Mouse (Mus musculus) heart, postnatal 0 days (tissue): ENCODE measurements around the gene Tm9sf2. TPM values are rescaled to one million over a fixed set of nuclear protein-coding genes. Genes with fewer than 3 reads are reported as not detected.

Source experiments
- ATAC-seq: fragments of 200-750 bp; cut with Nextera tagmentation; 2 replicates; pipeline ENCODE4 v1.8.0; 2017; ENCODE audit warnings: low read depth, moderate number of reproducible peaks, moderate library complexity; ENCODE audit not compliant: insufficient read depth
- DNase-seq: peaks from one replicate; pipeline ENCODE4 v3.0.0-alpha.2; 2016; ENCODE audit warnings: low spot score
- H3K27ac ChIP-seq: fragments of 300-500 bp; sonication (generic); 2 replicates; pipeline ENCODE4 v1.5.1; 2014; ENCODE audit warnings: low read depth, mild to moderate bottlenecking
- H3K27me3 ChIP-seq: fragments of 300-500 bp; sonication (generic); 2 replicates; pipeline ENCODE4 v1.6.1; 2014; ENCODE audit warnings: low read length, mixed read lengths; ENCODE audit not compliant: control insufficient read depth, insufficient read depth
- H3K36me3 ChIP-seq: fragments of 300-500 bp; sonication (generic); replicated peaks from 2 replicates; pipeline ENCODE4 v1.6.1; 2014; ENCODE audit warnings: low read length, mixed read lengths; ENCODE audit not compliant: control insufficient read depth, insufficient read depth
- H3K4me1 ChIP-seq: fragments of 300-500 bp; sonication (generic); 2 replicates; pipeline ENCODE4 v1.6.1; 2014; ENCODE audit warnings: antibody characterized with exemption; ENCODE audit not compliant: control insufficient read depth, insufficient read depth
- H3K4me2 ChIP-seq: fragments of 300-500 bp; sonication (generic); 2 replicates; pipeline ENCODE4 v1.6.1; 2014; ENCODE audit warnings: low read depth, mild to moderate bottlenecking, low read length, moderate library complexity
- H3K4me3 ChIP-seq: fragments of 300-500 bp; sonication (generic); 2 replicates; pipeline ENCODE4 v1.5.1; 2014; ENCODE audit warnings: low read depth, low read length
- H3K9ac ChIP-seq: fragments of 300-500 bp; sonication (generic); replicated peaks from 2 replicates; pipeline ENCODE4 v1.6.1; 2014; ENCODE audit warnings: low read depth, low read length, mixed read lengths
- H3K9me3 ChIP-seq: fragments of 300-500 bp; sonication (generic); replicated peaks from 2 replicates; pipeline ENCODE4 v1.6.1; 2016; ENCODE audit warnings: low read length; ENCODE audit not compliant: control insufficient read depth
- CTCF ChIP-seq: IDR thresholded peaks from 2 replicates; pipeline ENCODE4 v1.5.1; 2016; ENCODE audit warnings: antibody characterized with exemption, control low read depth, low read depth
- EP300 ChIP-seq: IDR thresholded peaks from 2 replicates; pipeline ENCODE4 v1.6.1; 2016; ENCODE audit warnings: antibody characterized with exemption, low read depth
- WGBS: fragments of 180-500 bp; shearing (Covaris S2); extraction: QIAGEN DNeasy Blood & Tissue Kit; methylation state at CpG from one replicate; pipeline ENCODE4 v1.1.7; 2014; 5-methylcytosine and 5-hydroxymethylcytosine counted together
- polyA plus RNA-seq: library from polyadenylated mRNA; unstranded; fragments of >200 nt; fragmentation: Nextera tagmentation; extraction: Ambion mirVana; gene quantifications from 2 replicates; pipeline ENCODE4 v1.2.1, GENCODE M21; 2015
- total RNA-seq: library from RNA; depleted of rRNA; stranded (reverse); fragments of >200 nt; gene quantifications from 2 replicates; pipeline ENCODE4 v1.2.3, GENCODE M21; 2014; ENCODE audit warnings: low replicate concordance

The Tm9sf2 gene
- total and polyA plus RNA-seq, 2 experiments from 2014 or later, result 104 to 117 TPM

GRCm38 (mm10) chr14:122168912-122169311, 62.1 kb downstream of the Tm9sf2 start:
- Histone ChIP-seq H3K9ac (no peak overlapping the region), H3K36me3 (no peaks in the 10 kb centered on the region), H3K4me1 (no peaks in the 10 kb centered on the region), H3K27me3 (no peaks in the 10 kb centered on the region), H3K4me3 (no peak overlapping the region), H3K4me2 (no peak overlapping the region), H3K27ac (no peak overlapping the region), H3K9me3 (no peaks in the 10 kb centered on the region)
- no peak for DNase-seq
- no peak for ATAC-seq
- 86% methylated on average over 7 of the region's 7 CpGs for WGBS
- TF ChIP-seq CTCF, result no peak
- TF ChIP-seq EP300, result no peak

DNA sequence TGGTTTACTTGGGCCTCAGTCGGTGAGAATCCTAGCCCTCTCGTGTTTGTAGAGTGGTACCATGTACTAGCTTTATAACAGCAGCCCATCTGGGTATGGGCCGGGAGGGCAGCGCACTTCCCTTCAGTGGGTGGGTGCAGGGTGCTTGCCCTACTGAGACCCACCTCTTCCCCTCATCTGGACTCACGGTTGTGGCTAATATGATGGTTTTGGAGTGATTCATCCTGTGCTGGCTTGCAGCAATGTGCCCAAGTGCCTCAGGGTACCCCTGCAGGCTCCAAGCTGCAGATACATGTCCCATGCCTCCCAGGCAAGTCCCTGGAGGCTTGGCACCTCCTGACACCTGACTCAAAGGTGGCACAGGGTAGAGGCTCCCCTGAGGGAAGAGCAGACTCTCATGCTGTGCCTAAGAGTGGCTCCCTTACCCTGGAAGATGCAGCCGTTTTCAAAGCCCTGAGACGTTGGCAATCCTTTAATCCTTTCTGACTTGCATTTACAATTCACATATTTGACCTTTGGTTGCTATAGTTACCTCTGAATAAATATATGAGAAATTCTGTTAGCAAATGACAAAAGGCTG, 63.5 kb downstream of the Tm9sf2 start:
- WGBS, result 76% methylated on average over 7 of the region's 7 CpGs
- no peaks in the 10 kb centered on the region for H3K36me3 ChIP-seq

GRCm38 (mm10) chr14:122171031-122171430, 64.2 kb downstream of the Tm9sf2 start:
- ATAC-seq, result no peak
- no peak overlapping the region for H3K4me2 ChIP-seq
- H3K27me3 ChIP-seq, result no peaks in the 10 kb centered on the region
- no peaks in the 10 kb centered on the region for H3K9me3 ChIP-seq
- H3K4me3 ChIP-seq, result no peak overlapping the region
- no peak overlapping the region for H3K27ac ChIP-seq
- H3K9ac ChIP-seq, result no peak overlapping the region
- H3K36me3 ChIP-seq, result no peaks in the 10 kb centered on the region
- TF ChIP-seq EP300 (no peak), CTCF (no peak)
- H3K4me1 ChIP-seq, result no peaks in the 10 kb centered on the region
- DNase-seq, result no peak
- 71% methylated on average over 7 of the region's 7 CpGs for WGBS

More for the DNA sequence above, 63.5 kb downstream of the Tm9sf2 start:
- ATAC-seq (no peak), DNase-seq (no peak)
- Histone ChIP-seq H3K4me3 (no peak overlapping the region), H3K9me3 (no peaks in the 10 kb centered on the region), H3K9ac (no peak overlapping the region), H3K4me1 (no peaks in the 10 kb centered on the region), H3K27me3 (no peaks in the 10 kb centered on the region), H3K4me2 (no peak overlapping the region), H3K27ac (no peak overlapping the region)
- TF ChIP-seq CTCF (no peak), EP300 (no peak)

- DNase-seq (no peak), ATAC-seq (no peak)
- TF ChIP-seq CTCF (no peak), EP300 (no peak)
- Histone ChIP-seq H3K36me3 (no peaks in the 10 kb centered on the region), H3K9ac (no peak overlapping the region), H3K4me1 (no peaks in the 10 kb centered on the region), H3K4me3 (no peak overlapping the region), H3K9me3 (no peaks in the 10 kb centered on the region), H3K27ac (no peak overlapping the region), H3K4me2 (no peak overlapping the region), H3K27me3 (no peaks in the 10 kb centered on the region)
- 72% methylated on average over 14 of the region's 14 CpGs for WGBS
These were observed 69.5 kb downstream of the Tm9sf2 start for GRCm38 (mm10) chr14:122176263-122176798.

DNA sequence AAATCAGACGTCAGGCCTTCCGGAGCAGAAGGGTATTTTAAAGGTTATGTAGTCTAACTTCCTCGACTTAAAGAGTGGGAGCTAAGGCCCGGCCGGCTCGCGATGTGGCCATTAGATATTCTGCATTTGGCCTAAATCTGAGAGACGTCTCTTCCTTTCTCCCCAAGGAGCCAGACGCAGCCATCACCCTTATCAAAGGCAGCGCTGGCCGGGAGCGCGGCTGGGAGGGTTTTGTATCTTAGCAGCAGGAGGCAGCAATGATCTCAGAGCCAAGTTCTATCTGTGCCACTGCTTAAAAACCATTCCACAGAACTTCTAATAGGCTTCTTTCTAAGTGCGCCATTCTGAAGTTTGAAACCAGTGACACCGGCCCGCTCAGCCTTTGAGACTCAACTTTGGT, 72.4 kb downstream of the Tm9sf2 start:
- Histone ChIP-seq H3K4me2 (no peak overlapping the region), H3K4me3 (no peak overlapping the region), H3K36me3 (no peaks in the 10 kb centered on the region), H3K9me3 (no peaks in the 10 kb centered on the region), H3K27me3 (no peaks in the 10 kb centered on the region), H3K4me1 (0 out of 2 replicates have a peak, but pooled peaks cover 5% of the 10 kb centered on the region), H3K27ac (no peak overlapping the region), H3K9ac (no peak overlapping the region)
- ATAC-seq, result no peak
- WGBS, result 36% methylated on average over 16 of the region's 16 CpGs
- TF ChIP-seq EP300 (no peak), CTCF (no peak)
- DNase-seq, result peak; percentile 32
